Comparison of ENCODE assay signal across 9 mouse cellular contexts in genomic region chr12:79907583-79907982, GRCm38 (mm10).
A peak's percentile ranks its signal among the peaks of the same experiment; 100 is the strongest.
DNase-seq lines count a peak whose midpoint lies in the region; ATAC-seq lines count a peak whose summit lies in the region.
"Had no signal": no experiment of that assay in that cellular context is flagged by ENCODE, and none has a peak within 500 bp of the region (broad histone marks: within the 10 kb centered on the region; RNA-seq: fewer than 3 reads in every experiment).

No protein-coding gene starts in this region.

- no peak for DNase-seq in forebrain, embryonic 10.5 days (ENCODE audit: extremely low spot score, low spot score)
- peak; percentile 67 for DNase-seq in ovary, postnatal 36 days (ENCODE audit: low spot score)
- no peak for DNase-seq in ovary, postnatal 10 days (ENCODE audit: low spot score)
- peak; percentile 58 for DNase-seq in kidney, postnatal 14 days
- no peak for DNase-seq in frontal cortex, adult 2 months (ENCODE audit: extremely low spot score in 1 of 2, low spot score in 1 of 2)

- H3K36me3 ChIP-seq in forebrain, embryonic 10.5 days (replicated peaks): no peaks in the 10 kb centered on the region
- no peaks in the 10 kb centered on the region for H3K36me3 ChIP-seq in forebrain, embryonic 15.5 days
- no peaks in the 10 kb centered on the region for H3K36me3 ChIP-seq in stomach, embryonic 16.5 days (ENCODE audit: control insufficient read depth, insufficient read depth, low read length)

- peak overlapping the region; percentile 84 for H3K27ac ChIP-seq in forebrain, embryonic 10.5 days
- H3K27ac ChIP-seq in forebrain, embryonic 15.5 days (replicated peaks): no peak overlapping the region
- peak overlapping the region; percentile 72 for H3K27ac ChIP-seq in stomach, embryonic 16.5 days (ENCODE audit: low read length)

- no peaks in the 10 kb centered on the region for H3K27me3 ChIP-seq in forebrain, embryonic 10.5 days (ENCODE audit: poor library complexity, severe bottlenecking)
- H3K27me3 ChIP-seq in forebrain, embryonic 15.5 days: no peaks in the 10 kb centered on the region
- H3K27me3 ChIP-seq in stomach, embryonic 16.5 days (ENCODE audit: control insufficient read depth, insufficient read depth, low read length): no peaks in the 10 kb centered on the region

- H3K9ac ChIP-seq in forebrain, embryonic 15.5 days (replicated peaks): no peak overlapping the region
- H3K9ac ChIP-seq in stomach, embryonic 16.5 days (ENCODE audit: low read length): no peak overlapping the region

- H3K4me3 ChIP-seq in forebrain, embryonic 10.5 days: no peak overlapping the region
- no peak overlapping the region for H3K4me3 ChIP-seq in forebrain, embryonic 15.5 days
- H3K4me3 ChIP-seq in stomach, embryonic 16.5 days (replicated peaks; ENCODE audit: low read length): no peak overlapping the region

- no peak for ATAC-seq in forebrain, embryonic 15.5 days (replicated peaks)
- no peak for ATAC-seq in stomach, embryonic 16.5 days (ENCODE audit: insufficient read depth, low FRiP score)
- no peak for ATAC-seq in megakaryocyte-erythroid progenitor cell, adult 5-6 weeks (replicated peaks; ENCODE audit: low FRiP score, low TSS enrichment, poor library complexity, severe bottlenecking)
- ATAC-seq: inflammation-experienced regulatory T-cells, adult 6 months had no signal

- no peaks in the 10 kb centered on the region for H3K9me3 ChIP-seq in forebrain, embryonic 10.5 days
- H3K9me3 ChIP-seq in forebrain, embryonic 15.5 days: no peaks in the 10 kb centered on the region
- no peaks in the 10 kb centered on the region for H3K9me3 ChIP-seq in stomach, embryonic 16.5 days (replicated peaks; ENCODE audit: control insufficient read depth, low read length)

- 87% methylated on average over 5 of the region's 5 CpGs for WGBS in forebrain, embryonic 10.5 days
- 65% methylated on average over 5 of the region's 5 CpGs for WGBS in forebrain, embryonic 15.5 days
- WGBS in stomach, embryonic 16.5 days: 51% methylated on average over 5 of the region's 5 CpGs

- no peak overlapping the region for H3K4me2 ChIP-seq in forebrain, embryonic 15.5 days (replicated peaks)
- no peak overlapping the region for H3K4me2 ChIP-seq in stomach, embryonic 16.5 days (ENCODE audit: low read depth, low read length)

- H3K4me1 ChIP-seq in forebrain, embryonic 10.5 days: peaks cover 83% of the 10 kb centered on the region
- peaks cover 19% of the 10 kb centered on the region for H3K4me1 ChIP-seq in forebrain, embryonic 15.5 days
- peaks cover 47% of the 10 kb centered on the region for H3K4me1 ChIP-seq in stomach, embryonic 16.5 days (ENCODE audit: control insufficient read depth, insufficient read depth, low read length)

Comparison
In these comparisons a context has a peak if more than half of its experiments do, and no peak if none do; other contexts are left out.
1. DNase-seq: peak in ovary, postnatal 36 days (single experiment) and kidney, postnatal 14 days (single experiment); none in forebrain, embryonic 10.5 days (single experiment), ovary, postnatal 10 days (single experiment) and frontal cortex, adult 2 months (0 of 2).